Mouse (Mus musculus): ENCODE measurements around the gene Tmem262.

- TF ChIP-seq CTCF (IDR thresholded peaks at IDR 0.05; ENCODE audit: control insufficient read depth, insufficient read depth, insufficient replicate concordance, low read depth, low read length) (no peak), POLR2A (IDR thresholded peaks at IDR 0.05; ENCODE audit: control insufficient read depth, low read depth, low read length) (no peak)
Measured at GRCm38 (mm10) chr19:6067724-6068415, 12.0 kb upstream of the Tmem262 start, which contains the start of gene Tm7sf2.

Data from testis, adult 2 months (tissue).